Mouse (Mus musculus): ENCODE measurements around the gene Ywhah.
A peak's percentile ranks its signal among the peaks of the same experiment; 100 is the strongest.
"Not testable (repeated sequence)": the region's sequence is repeated elsewhere in the genome, so short reads cannot be mapped to it uniquely, and the experiment has no call there.

The Ywhah gene

GRCm38 (mm10) chr5:33011132-33012106, 7.2 kb upstream of the Ywhah start:
- peak; percentile 98 for DNase-seq (ENCODE audit: low spot score)

- DNase-seq (ENCODE audit: low spot score): no peak
These were observed 4.5 kb upstream of the Ywhah start for GRCm38 (mm10) chr5:33014096-33014495.

GRCm38 (mm10) chr5:33015579-33015978, 3.0 kb upstream of the Ywhah start:
- no peak for DNase-seq (ENCODE audit: low spot score)

GRCm38 (mm10) chr5:33018189-33018560, 441 bp upstream of the Ywhah start:
- DNase-seq (ENCODE audit: low spot score): no peak

- no peak for DNase-seq (ENCODE audit: low spot score)
These were observed 808 bp downstream of the Ywhah start for GRCm38 (mm10) chr5:33019426-33019821.

GRCm38 (mm10) chr5:33021622-33022021, 3.0 kb downstream of the Ywhah start:
- DNase-seq (ENCODE audit: low spot score): peak; percentile 70

- DNase-seq (ENCODE audit: low spot score): no peak
These were observed 4.7 kb downstream of the Ywhah start for GRCm38 (mm10) chr5:33023337-33023736.

GRCm38 (mm10) chr5:33024474-33024873, 5.9 kb downstream of the Ywhah start:
- no peak for DNase-seq (ENCODE audit: low spot score)

GRCm38 (mm10) chr5:33028656-33029055, 10.0 kb downstream of the Ywhah start:
- DNase-seq (ENCODE audit: low spot score): no peak

GRCm38 (mm10) chr5:33030425-33031175, 12.0 kb downstream of the Ywhah start:
- no peak for DNase-seq (ENCODE audit: low spot score)

GRCm38 (mm10) chr5:33032036-33032773, 13.6 kb downstream of the Ywhah start:
- DNase-seq (ENCODE audit: low spot score): no peak

- DNase-seq (ENCODE audit: low spot score): peak; percentile 85
These were observed 14.5 kb downstream of the Ywhah start for GRCm38 (mm10) chr5:33033121-33033520.

GRCm38 (mm10) chr5:33033633-33034032, 15.0 kb downstream of the Ywhah start:
- not testable (repeated sequence) for DNase-seq (ENCODE audit: low spot score)

GRCm38 (mm10) chr5:33034100-33034499, 15.5 kb downstream of the Ywhah start:
- DNase-seq (ENCODE audit: low spot score): no peak

- DNase-seq (ENCODE audit: low spot score): no peak
These were observed 16.3 kb downstream of the Ywhah start for GRCm38 (mm10) chr5:33034916-33035315.

GRCm38 (mm10) chr5:33038656-33039509, 20.3 kb downstream of the Ywhah start:
- no peak for DNase-seq (ENCODE audit: low spot score)

GRCm38 (mm10) chr5:33039510-33039911, 20.9 kb downstream of the Ywhah start:
- DNase-seq (ENCODE audit: low spot score): peak; percentile 75

GRCm38 (mm10) chr5:33040735-33041134, 22.1 kb downstream of the Ywhah start:
- DNase-seq (ENCODE audit: low spot score): not testable (repeated sequence)

GRCm38 (mm10) chr5:33043397-33043796, 24.8 kb downstream of the Ywhah start:
- DNase-seq (ENCODE audit: low spot score): no peak

GRCm38 (mm10) chr5:33044636-33045315, 26.2 kb downstream of the Ywhah start:
- no peak for DNase-seq (ENCODE audit: low spot score)

GRCm38 (mm10) chr5:33045316-33045705, 26.7 kb downstream of the Ywhah start:
- DNase-seq (ENCODE audit: low spot score): no peak
